Mouse (Mus musculus) hematopoietic stem cell, adult 5-6 weeks (primary cell): ENCODE measurements around the gene Afmid. TPM values are rescaled to one million over a fixed set of nuclear protein-coding genes. Genes with fewer than 3 reads are reported as not detected.

ENCODE experiments used
- ATAC-seq, 2 experiments: fragments of 125-278 bp in 1 of 2; replicated peaks in 1 of 2; 2 replicates each; pipeline ENCODE4 v1.8.0; 2016 to 2017; ENCODE audit warnings: inconsistent platforms in 2 of 2, mild to moderate bottlenecking in 2 of 2, moderate number of reproducible peaks in 2 of 2, low read depth in 1 of 2, moderate TSS enrichment in 1 of 2; ENCODE audit not compliant: low FRiP score in 2 of 2, poor library complexity in 2 of 2, severe bottlenecking in 2 of 2, insufficient read depth in 1 of 2, low TSS enrichment in 1 of 2
- total RNA-seq: library from RNA; stranded (forward); fragments of 172-1452, 232-1000 nt; gene quantifications from 2 replicates; pipeline ENCODE4 v1.2.3, GENCODE M21; 2017

The Afmid gene
- total RNA-seq, 1 experiment from 2014 or later: 4.5 TPM

DNA sequence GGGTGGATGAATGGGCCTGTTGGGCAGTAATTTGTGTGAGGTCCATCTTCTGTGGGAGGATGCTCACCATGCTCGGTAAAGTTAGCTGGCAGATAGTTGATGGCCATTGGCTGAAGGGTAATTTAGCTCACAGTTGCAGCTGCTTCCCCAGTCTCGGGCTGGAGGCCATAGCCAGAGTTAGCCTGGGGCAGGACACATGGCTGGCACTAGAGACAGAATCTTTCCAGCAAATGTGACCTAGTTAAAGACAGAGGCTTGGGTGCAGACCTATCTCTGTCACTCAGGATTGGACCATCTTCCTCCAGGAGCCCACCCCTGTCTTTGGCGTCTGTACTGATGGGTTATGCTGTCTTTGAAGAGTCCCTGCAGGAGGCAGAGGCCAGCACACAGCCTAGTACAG lies 32.7 kb downstream of the Afmid start:
- ATAC-seq: no peak

DNA sequence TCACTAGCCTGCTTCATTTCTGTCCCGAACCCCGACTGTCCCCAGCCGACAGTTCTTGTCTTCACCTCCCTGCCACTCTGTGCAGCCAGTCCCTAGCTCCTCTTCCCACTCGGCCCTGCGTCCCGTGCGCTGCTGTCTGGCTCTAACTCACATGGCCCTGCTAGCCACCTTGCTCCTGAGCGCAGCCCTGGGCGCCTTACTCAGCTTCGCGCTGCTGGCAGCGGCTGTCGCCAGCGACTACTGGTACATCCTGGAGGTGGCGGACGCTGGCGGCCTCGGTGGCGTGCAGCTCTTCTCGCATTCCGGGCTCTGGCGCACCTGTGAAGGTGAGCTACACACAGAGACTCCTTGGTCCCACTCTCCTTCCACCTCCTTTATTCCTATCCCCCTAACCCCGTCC lies 34.9 kb downstream of the Afmid start, which contains the start of gene Tmem235:
Gene Tmem235, plus strand, starts transcription at position 152 of the 400 bp plus-strand sequence.
- ATAC-seq: 0 out of 4 replicates have a peak, but pooled peaks of 1 of the 2 experiments have one; percentile 23

- no peak for ATAC-seq
Observed at GRCm38 (mm10) chr11:117863174-117863856, 37.6 kb downstream of the Afmid start.

GRCm38 (mm10) chr11:117864805-117865204 lies 39.1 kb downstream of the Afmid start:
- peak; percentile 12 to 18; a peak in 1 of 4 replicates for ATAC-seq

GRCm38 (mm10) chr11:117865988-117866387 lies 40.3 kb downstream of the Afmid start:
- ATAC-seq: no peak

DNA sequence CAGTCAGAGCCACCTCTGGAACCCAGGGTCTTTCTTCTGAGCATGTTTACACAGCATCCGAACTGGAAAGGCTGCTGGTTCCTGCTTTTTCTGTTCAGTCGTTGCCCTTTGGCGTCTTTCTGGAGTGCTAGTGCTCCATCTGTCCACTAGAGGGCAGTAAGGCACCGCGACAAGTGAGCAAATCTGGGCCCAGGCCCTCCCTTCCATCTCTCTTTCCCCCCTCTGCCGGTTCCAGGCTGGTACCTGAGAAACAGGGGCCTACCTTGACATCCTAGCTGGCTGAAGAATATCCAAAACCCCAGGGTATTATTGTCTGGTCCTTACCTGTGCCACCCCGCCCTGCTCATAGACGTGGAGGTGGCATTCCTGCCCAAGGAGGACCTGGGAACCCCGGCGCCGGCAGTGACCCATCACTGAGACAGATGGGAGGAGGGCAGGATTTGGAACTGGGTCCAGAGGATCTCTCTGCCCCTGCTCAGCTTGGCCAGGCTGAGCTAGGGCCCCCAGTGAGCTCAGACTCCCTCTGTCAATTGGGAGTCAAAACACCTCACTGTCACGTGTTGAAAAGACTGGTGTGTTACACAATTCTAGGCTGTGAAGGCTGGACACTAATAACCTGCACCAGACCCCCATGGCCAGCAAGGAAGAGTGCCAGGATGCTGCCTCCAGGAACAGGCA lies 45.1 kb downstream of the Afmid start:
- ATAC-seq: peak; percentile 54 to 60; a peak in 3 of 4 replicates

DNA sequence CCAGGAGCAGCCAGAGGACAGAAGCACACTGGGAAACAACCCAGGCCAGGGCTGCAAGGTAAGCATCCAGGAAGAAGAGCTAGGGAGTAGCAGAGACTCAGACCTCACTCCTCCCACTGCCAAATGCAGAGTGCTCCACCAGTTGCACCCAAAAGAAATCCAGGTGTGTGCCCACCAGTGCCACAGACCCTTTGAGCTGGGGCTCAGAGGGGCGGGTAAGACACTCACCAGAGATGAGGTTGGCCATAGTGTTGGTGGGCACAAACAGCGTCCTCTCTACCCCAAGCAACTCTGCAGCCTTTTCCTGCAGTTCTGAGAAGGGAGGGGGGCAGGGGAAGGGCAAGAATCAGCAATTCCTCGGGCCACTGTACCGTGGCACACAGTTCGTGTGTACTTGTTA lies 45.7 kb downstream of the Afmid start:
- ATAC-seq: no peak

GRCm38 (mm10) chr11:117871911-117872584 lies 46.3 kb downstream of the Afmid start:
- ATAC-seq: no peak

DNA sequence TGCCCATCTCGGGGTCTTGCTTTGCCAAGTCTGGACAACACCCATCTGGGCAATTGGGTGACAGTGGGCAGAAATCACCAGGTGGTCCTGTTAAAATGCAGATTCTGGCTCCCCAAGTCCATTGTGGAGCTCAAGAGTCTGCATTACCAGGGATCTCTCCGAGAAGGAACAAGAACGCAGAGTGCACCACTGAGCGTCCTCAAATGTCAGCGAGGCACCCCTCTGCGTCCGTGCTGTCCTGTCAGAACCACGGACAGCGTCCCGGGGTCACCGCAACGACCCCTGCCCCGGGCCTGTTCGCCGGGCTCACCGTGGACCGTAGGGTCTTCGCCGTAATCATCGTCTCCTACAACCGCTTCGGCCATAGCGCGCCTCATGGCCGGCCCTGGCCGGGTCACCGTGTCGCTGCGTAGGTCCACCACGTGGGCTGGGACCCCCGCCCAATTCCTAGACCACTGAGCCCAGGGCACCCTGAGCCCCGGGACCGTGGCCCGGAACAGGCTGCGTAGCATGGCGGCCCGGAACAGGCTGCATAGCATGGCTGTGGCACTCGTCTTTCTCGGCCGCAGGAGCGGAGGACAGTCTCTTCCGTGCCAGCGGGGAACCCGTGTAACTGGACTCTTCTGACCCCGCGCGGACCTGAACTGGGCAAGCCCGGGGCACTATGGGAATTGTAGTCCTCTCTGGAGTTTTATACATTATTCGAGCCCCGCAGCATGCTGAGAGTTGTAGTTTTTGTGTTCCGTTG lies 47.3 kb downstream of the Afmid start, which contains the start of gene Tha1:
Gene Tha1, minus strand, starts transcription at position 621 of the 748 bp plus-strand sequence.
- ATAC-seq: peak in 1 of 2 experiments; percentile 40; a peak in 2 of 4 replicates

DNA sequence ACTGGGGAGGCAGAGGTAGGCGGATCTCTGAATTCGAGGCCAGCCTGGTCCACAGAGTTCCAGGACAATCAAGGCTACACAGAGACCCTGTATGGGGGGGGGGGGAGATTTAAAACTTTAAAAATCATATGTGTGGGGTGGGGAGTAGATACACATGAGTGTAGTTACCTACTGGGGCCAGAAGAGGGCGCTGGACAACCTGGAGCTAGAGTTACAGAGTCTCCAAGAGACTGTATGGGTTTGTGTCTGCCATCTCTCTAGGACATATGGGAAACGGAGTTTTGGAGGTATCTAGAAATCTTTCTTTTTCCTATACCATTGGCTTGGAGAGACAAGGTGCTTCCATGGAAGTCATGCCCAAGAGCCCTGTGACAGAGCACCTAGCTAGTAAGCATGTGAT lies 48.7 kb downstream of the Afmid start:
- ATAC-seq: no peak

GRCm38 (mm10) chr11:117875681-117876080 lies 50.0 kb downstream of the Afmid start:
- ATAC-seq: no peak

DNA sequence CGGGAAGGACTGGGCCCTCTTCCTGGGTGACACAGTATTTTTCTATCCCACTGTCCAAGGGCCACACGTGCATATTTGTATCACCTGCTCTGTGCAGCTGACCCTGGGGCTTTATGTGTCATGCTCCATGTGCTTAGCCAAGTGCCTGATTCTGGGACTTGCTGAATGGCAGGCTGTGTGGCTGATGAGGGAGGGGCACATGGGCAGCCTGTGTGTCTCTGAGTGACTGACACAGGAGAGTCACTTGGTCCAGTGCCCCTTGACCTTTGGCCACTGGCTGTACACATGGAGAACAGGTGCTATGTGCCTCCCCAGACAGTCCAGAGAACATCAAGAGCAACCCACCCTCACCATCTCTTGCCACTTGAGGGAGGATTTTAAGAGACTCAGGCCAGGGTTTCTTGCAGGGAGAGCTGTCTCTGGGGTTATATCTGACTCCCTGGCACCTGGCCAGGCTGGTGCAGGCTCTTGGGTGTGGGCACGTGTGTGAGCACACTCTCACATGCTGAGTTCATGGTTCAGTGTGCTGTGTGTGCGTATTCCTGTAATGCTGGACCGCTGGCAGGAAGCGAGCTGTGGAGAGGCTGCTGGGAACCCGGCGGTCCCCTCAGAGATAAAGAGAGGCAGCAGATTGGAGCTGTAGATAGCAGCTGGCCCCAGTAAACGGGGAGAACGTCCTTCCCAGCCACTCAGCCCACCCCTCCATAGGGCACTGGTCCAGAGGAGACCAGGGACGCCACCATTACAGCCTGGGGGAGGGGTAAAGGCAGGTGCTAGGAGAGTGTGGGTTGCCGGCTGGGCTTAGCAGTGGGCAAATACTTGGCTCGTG lies 52.4 kb downstream of the Afmid start:
- peak; percentile 72 to 80 for ATAC-seq

DNA sequence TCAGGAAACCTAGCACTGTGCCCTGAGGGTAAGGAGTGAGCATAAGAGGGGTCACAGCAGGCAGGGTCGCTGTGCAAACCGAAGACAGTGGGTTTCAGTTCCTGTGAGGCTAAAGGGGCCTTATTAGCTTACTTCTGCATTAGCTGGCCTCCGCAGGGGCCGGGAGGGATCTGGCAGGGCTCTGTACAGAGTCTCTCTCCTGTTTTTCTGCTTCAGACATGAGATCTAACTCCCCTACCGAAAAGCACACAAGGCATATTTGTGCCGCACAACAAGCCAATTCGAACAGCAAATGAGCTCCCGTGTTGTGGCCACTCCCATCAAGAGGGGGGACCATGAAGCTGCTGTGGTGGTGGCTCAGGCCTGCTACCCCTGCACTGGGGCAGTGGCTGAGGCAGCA lies 53.2 kb downstream of the Afmid start:
- no peak for ATAC-seq

GRCm38 (mm10) chr11:117879676-117880075 lies 54.0 kb downstream of the Afmid start:
- ATAC-seq: no peak

DNA sequence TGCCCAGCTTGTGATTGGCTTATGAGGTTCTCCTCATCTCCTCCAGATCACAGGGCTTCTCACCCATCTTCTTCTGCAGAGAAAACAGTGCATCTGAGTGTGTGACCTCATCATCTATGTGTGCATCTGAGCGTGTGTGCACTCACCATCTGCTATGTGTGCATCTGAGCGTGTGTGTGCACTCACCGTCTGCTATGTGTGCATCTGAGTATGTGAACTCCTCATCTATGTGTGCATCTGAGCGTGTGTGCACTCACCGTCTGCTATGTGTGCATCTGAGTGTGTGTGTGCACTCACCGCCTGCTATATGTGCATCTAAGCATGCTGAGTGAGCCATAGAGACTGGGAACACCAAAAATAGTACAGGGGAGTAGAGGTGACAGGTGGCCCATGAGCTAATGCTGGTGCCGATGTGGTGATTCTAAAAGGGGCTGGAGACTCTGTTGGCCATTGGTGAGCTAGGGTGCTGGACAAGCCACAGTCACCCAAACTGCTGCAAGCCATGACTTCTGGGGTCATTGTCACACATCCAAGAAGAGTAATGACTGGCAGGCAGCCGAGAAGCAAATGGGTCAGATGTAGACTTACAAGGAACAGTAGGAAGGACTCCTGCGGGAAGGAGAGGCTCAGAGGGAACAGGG lies 54.7 kb downstream of the Afmid start:
- no peak for ATAC-seq

DNA sequence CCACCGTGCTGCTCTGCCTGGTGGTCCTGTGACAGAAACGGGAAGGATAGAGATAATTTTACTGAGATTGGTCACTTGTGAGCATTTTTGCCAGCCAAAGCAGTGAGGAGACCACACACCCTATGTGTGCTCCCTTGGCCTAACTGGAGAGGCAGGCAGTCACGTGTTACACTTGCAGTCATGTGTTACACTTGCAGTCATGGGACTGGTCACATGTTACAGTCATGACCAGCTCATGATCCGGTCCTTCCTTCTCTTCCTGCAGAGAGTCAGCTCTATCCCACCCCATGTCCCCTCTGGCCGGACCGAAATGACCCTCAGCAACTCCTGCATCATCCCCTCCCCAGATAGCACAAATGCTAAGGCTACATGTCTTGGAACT lies 55.2 kb downstream of the Afmid start:
- ATAC-seq: no peak
